Mouse (Mus musculus) intestine, embryonic 14.5 days (tissue): ENCODE results near the gene Tmco4. TPM values are rescaled to one million over a fixed set of nuclear protein-coding genes. Genes with fewer than 3 reads are reported as not detected.

ENCODE experiments used
- ATAC-seq: fragments of 200-750 bp; cut with Nextera tagmentation; replicated peaks from 2 replicates; pipeline ENCODE4 v1.8.0; 2017; ENCODE audit warnings: low read depth, moderate number of reproducible peaks, moderate TSS enrichment, moderate library complexity; ENCODE audit not compliant: low FRiP score, low TSS enrichment
- DNase-seq: peaks from one replicate; pipeline ENCODE4 v3.0.0-alpha.2; 2018; ENCODE audit warnings: low spot score
- H3K27ac ChIP-seq: fragments of 300-500 bp; sonication (generic); 2 replicates; pipeline ENCODE4 v1.5.1; 2014; ENCODE audit warnings: low read depth, mild to moderate bottlenecking, control low read depth
- H3K27me3 ChIP-seq: fragments of 300-500 bp; sonication (generic); replicated peaks from 2 replicates; pipeline ENCODE4 v1.6.1; 2014; ENCODE audit warnings: low read length, control low read depth; ENCODE audit not compliant: control insufficient read depth, insufficient read depth
- H3K36me3 ChIP-seq: fragments of 300-500 bp; sonication (generic); 2 replicates; pipeline ENCODE4 v1.6.1; 2014; ENCODE audit warnings: low read length, control low read depth; ENCODE audit not compliant: control insufficient read depth, insufficient read depth
- H3K4me1 ChIP-seq: fragments of 300-500 bp; sonication (generic); replicated peaks from 2 replicates; pipeline ENCODE4 v1.6.1; 2014; ENCODE audit warnings: low read length, control low read depth, mixed read lengths; ENCODE audit not compliant: control insufficient read depth, insufficient read depth
- H3K4me2 ChIP-seq: fragments of 300-500 bp; sonication (generic); 2 replicates; pipeline ENCODE4 v1.6.1; 2014; ENCODE audit warnings: low read length
- H3K4me3 ChIP-seq: fragments of 300-500 bp; sonication (generic); 2 replicates; pipeline ENCODE4 v1.5.1; 2014; ENCODE audit warnings: low read depth, low read length, control low read depth, mixed read lengths
- H3K9ac ChIP-seq: fragments of 300-500 bp; sonication (generic); 2 replicates; pipeline ENCODE4 v1.6.1; 2014; ENCODE audit warnings: mild to moderate bottlenecking, low read length
- H3K9me3 ChIP-seq: fragments of 300-500 bp; sonication (generic); 2 replicates; pipeline ENCODE4 v1.6.1; 2016; ENCODE audit warnings: low read length, control low read depth; ENCODE audit not compliant: control insufficient read depth
- WGBS: fragments of 180-500 bp; shearing (Covaris S2); extraction: QIAGEN DNeasy Blood & Tissue Kit; methylation state at CpG from one replicate; pipeline ENCODE4 v1.1.7; 2014; 5-methylcytosine and 5-hydroxymethylcytosine counted together
- polyA plus RNA-seq: library from polyadenylated mRNA; unstranded; fragments of >200 nt; fragmentation: Nextera tagmentation; extraction: Ambion mirVana; gene quantifications from 2 replicates; pipeline ENCODE4 v1.2.1, GENCODE M21; 2014

Tmco4 gene
- polyA plus RNA-seq, 1 experiment from 2014 or later, result 10.0 TPM

DNA sequence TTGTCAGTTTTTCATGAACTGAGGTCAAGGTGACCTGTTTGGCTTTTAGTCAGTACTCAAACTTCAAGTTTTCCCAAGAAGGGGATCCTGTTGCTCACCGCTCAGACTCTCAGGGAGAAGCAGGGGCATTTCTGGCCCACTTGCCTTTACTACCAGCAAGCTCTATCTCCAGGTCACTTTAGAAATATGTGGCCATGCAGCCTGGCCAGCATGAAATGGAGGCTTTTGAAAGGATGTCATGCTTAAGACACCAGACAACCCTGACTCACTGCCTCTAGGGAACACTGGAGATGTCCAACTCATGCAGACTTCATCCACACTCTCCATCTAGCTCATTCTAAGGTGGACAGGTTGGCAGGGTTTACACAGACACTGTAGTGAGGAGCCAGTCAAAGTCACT lies 132.8 kb downstream of the Tmco4 start:
- Histone ChIP-seq H3K27ac (no peak overlapping the region), H3K9me3 (no peaks in the 10 kb centered on the region), H3K4me2 (no peak overlapping the region), H3K36me3 (peaks cover 37% of the 10 kb centered on the region), H3K4me3 (no peak overlapping the region), H3K9ac (no peak overlapping the region), H3K27me3 (no peaks in the 10 kb centered on the region), H3K4me1 (peaks cover 2% of the 10 kb centered on the region; the same call in 1 of the 2 replicates)
- no peak for DNase-seq
- ATAC-seq, result no peak
- 94% methylated on average over 1 of the region's 1 CpGs for WGBS

Other genes with a start within 250 kb of the Tmco4 start
- gene Pla2g2c, start 248.1 kb upstream of the Tmco4 start, polyA plus RNA-seq, result 0.22 and 0.35 TPM in 2 replicates
- 1.0 and 1.8 TPM in 2 replicates for gene Ubxn10, start 235.7 kb upstream of the Tmco4 start, polyA plus RNA-seq
- 0.12 and 0.80 TPM in 2 replicates for gene Pla2g2f, start 215.3 kb upstream of the Tmco4 start, polyA plus RNA-seq
- gene Pla2g2d, start 197.2 kb upstream of the Tmco4 start, polyA plus RNA-seq, result 1.1 TPM in 1 of 2 replicates, not detected in the other
- gene Pla2g5, start 109.4 kb upstream of the Tmco4 start, polyA plus RNA-seq, result 0.19 and 0.42 TPM in 2 replicates
- not detected in 2 replicates for gene Gm13030, start 98.9 kb upstream of the Tmco4 start, polyA plus RNA-seq
- gene Pla2g2e, start 94.9 kb upstream of the Tmco4 start, polyA plus RNA-seq, result not detected in 2 replicates
- gene Otud3, start 58.9 kb upstream of the Tmco4 start, polyA plus RNA-seq, result 3.0 and 4.7 TPM in 2 replicates
- gene Rnf186, start 5.8 kb upstream of the Tmco4 start, polyA plus RNA-seq, result 54.1 and 56.2 TPM in 2 replicates
- gene Htr6, start 102.7 kb downstream of the Tmco4 start, polyA plus RNA-seq, result 0.16 and 0.20 TPM in 2 replicates
- gene Nbl1, start 120.1 kb downstream of the Tmco4 start, polyA plus RNA-seq, result 50.5 and 55.5 TPM in 2 replicates
- gene Minos1, start 158.2 kb downstream of the Tmco4 start, polyA plus RNA-seq, result 530 and 580 TPM in 2 replicates
- 313 and 325 TPM in 2 replicates for gene Capzb, start 220.0 kb downstream of the Tmco4 start, polyA plus RNA-seq